Mouse (Mus musculus) bone marrow, adult 2 months (tissue): ENCODE results near the gene Pgp. TPM values are rescaled to one million over a fixed set of nuclear protein-coding genes. Genes with fewer than 3 reads are reported as not detected.
"Not testable (repeated sequence)": the region's sequence is repeated elsewhere in the genome, so short reads cannot be mapped to it uniquely, and the experiment has no call there.

Experiments
- H3K27ac ChIP-seq: fragments of 200-500 bp; 2 replicates; pipeline ENCODE4 v1.5.1; 2012; ENCODE audit warnings: low read depth, mild to moderate bottlenecking, control low read depth, inconsistent platforms, low read length; ENCODE audit not compliant: control insufficient read depth, poor library complexity, insufficient read depth
- H3K4me1 ChIP-seq: fragments of 200-500 bp; 2 replicates; pipeline ENCODE4 v1.6.1; 2011; ENCODE audit warnings: low read length; ENCODE audit not compliant: control insufficient read depth, insufficient read depth
- H3K4me3 ChIP-seq: fragments of 200-500 bp; replicated peaks from 2 replicates; pipeline ENCODE3; 2011; ENCODE audit warnings: mild to moderate bottlenecking, low read depth, low read length, control low read depth; ENCODE audit not compliant: control insufficient read depth
- CTCF ChIP-seq: fragments of 200-500 bp; IDR thresholded peaks from 2 replicates; pipeline ENCODE4 v1.5.1; 2011; ENCODE audit warnings: low read length, control low read depth; ENCODE audit not compliant: control insufficient read depth, insufficient read depth
- POLR2A ChIP-seq: fragments of 200-500 bp; IDR thresholded peaks from 2 replicates; pipeline ENCODE4 v1.6.1; 2011; ENCODE audit warnings: low read depth, mild to moderate bottlenecking, control low read depth, low read length, borderline replicate concordance; ENCODE audit not compliant: control insufficient read depth
- WGBS: fragments of 180-500 bp; shearing (Covaris S2); methylation state at CpG from one replicate; pipeline ENCODE4 v1.1.7; 2018; 5-methylcytosine and 5-hydroxymethylcytosine counted together
- polyA plus RNA-seq: library from polyadenylated mRNA; stranded (reverse); fragments of >200 nt; gene quantifications from 2 replicates; pipeline ENCODE4 v1.2.4, GENCODE M21; 2011; ENCODE audit warnings: low replicate concordance; ENCODE audit not compliant: missing spikeins, insufficient read depth, insufficient read length

Gene Pgp
- 33.0 and 34.7 TPM in 2 replicates for polyA plus RNA-seq

GRCm38 (mm10) chr17:24469910-24470602 is at the start of gene Pgp, which contains the start of gene E4f1:
Pgp (plus strand) TSS chr17:24470392.
E4f1 (minus strand) TSS chr17:24470313.
- peak; percentile 89; the same call in 1 of the 2 replicates for TF ChIP-seq POLR2A
- TF ChIP-seq CTCF = no peak
- H3K4me3 ChIP-seq = peak within 1 kb of the TSS; percentile 94
- WGBS = under 1% methylated on average over 73 of the region's 75 CpGs

GRCm38 (mm10) chr17:24423114-24423513 is 47.1 kb upstream of the Pgp start:
- TF ChIP-seq POLR2A = no peak

More at GRCm38 (mm10) chr17:24469910-24470602, at the start of gene Pgp, which contains the start of gene E4f1:
- Histone ChIP-seq H3K27ac (peak within 1 kb of the TSS; percentile 94), H3K4me1 (no peaks in the 10 kb centered on the region; the same call in none of the 2 replicates)

GRCm38 (mm10) chr17:24424489-24424888 is 45.7 kb upstream of the Pgp start:
- Histone ChIP-seq H3K27ac (no peak overlapping the region), H3K4me3 (no peak overlapping the region), H3K4me1 (no peaks in the 10 kb centered on the region; the same call in 1 of the 2 replicates)
- WGBS = 91% methylated on average over 5 of the region's 5 CpGs
- TF ChIP-seq POLR2A = no peak
- TF ChIP-seq CTCF = no peak

More at GRCm38 (mm10) chr17:24423114-24423513, 47.1 kb upstream of the Pgp start:
- H3K4me3 ChIP-seq = no peak overlapping the region
- 92% methylated on average over 4 of the region's 4 CpGs for WGBS
- H3K27ac ChIP-seq = no peak overlapping the region
- H3K4me1 ChIP-seq = no peaks in the 10 kb centered on the region; the same call in 1 of the 2 replicates

- 93% methylated on average over 6 of the region's 8 CpGs for WGBS
- H3K27ac ChIP-seq, H3K4me3 ChIP-seq, H3K4me1 ChIP-seq: not testable (repeated sequence)
Measured at GRCm38 (mm10) chr17:24425326-24425725, 44.9 kb upstream of the Pgp start.

GRCm38 (mm10) chr17:24425905-24426304 is 44.3 kb upstream of the Pgp start:
- Histone ChIP-seq H3K4me3 (no peak overlapping the region), H3K4me1 (no peaks in the 10 kb centered on the region; the same call in 1 of the 2 replicates), H3K27ac (no peak overlapping the region)
- TF ChIP-seq CTCF = no peak
- TF ChIP-seq POLR2A = no peak
- WGBS = 93% methylated on average over 7 of the region's 7 CpGs

- 1% methylated on average over 48 of the region's 48 CpGs for WGBS
- peak within 1 kb of the TSS; percentile 72 for H3K27ac ChIP-seq
- TF ChIP-seq POLR2A = peak; percentile 95
- no peak for TF ChIP-seq CTCF
- H3K4me3 ChIP-seq = peak within 1 kb of the TSS; percentile 78
- H3K4me1 ChIP-seq = no peaks in the 10 kb centered on the region; the same call in 1 of the 2 replicates
Measured at GRCm38 (mm10) chr17:24426471-24427169, 43.6 kb upstream of the Pgp start, which contains the start of gene Eci1. Eci1 (plus strand) TSS chr17:24426641.

- 2% methylated on average over 8 of the region's 8 CpGs for WGBS
- peak overlapping the region; percentile 78 for H3K4me3 ChIP-seq
- H3K4me1 ChIP-seq = no peaks in the 10 kb centered on the region; the same call in 1 of the 2 replicates
- TF ChIP-seq POLR2A = no peak
- TF ChIP-seq CTCF = no peak
- no peak overlapping the region; the same call in 1 of the 2 replicates for H3K27ac ChIP-seq
Measured at GRCm38 (mm10) chr17:24427170-24427557, 43.0 kb upstream of the Pgp start.
